Mouse (Mus musculus) hindbrain, embryonic 12.5 days (tissue): Measurements from ENCODE around the gene Hmx1. TPM values are rescaled to one million over a fixed set of nuclear protein-coding genes. Genes with fewer than 3 reads are reported as not detected.

Experiments used
- ATAC-seq: fragments of 200-750 bp; cut with Nextera tagmentation; 2 replicates; pipeline ENCODE4 v1.8.0; 2017; ENCODE audit warnings: moderate TSS enrichment; ENCODE audit not compliant: low FRiP score
- H3K27ac ChIP-seq: fragments of 300-500 bp; sonication (generic); 2 replicates; pipeline ENCODE4 v1.5.1; 2016; ENCODE audit warnings: mild to moderate bottlenecking
- H3K27me3 ChIP-seq: fragments of 300-500 bp; sonication (generic); 2 replicates; pipeline ENCODE4 v1.6.1; 2016; ENCODE audit warnings: mild to moderate bottlenecking
- H3K36me3 ChIP-seq: fragments of 300-500 bp; sonication (generic); 2 replicates; pipeline ENCODE4 v1.6.1; 2016; ENCODE audit warnings: mild to moderate bottlenecking
- H3K4me1 ChIP-seq: fragments of 300-500 bp; sonication (generic); 2 replicates; pipeline ENCODE4 v1.6.1; 2016
- H3K4me2 ChIP-seq: fragments of 300-500 bp; sonication (generic); replicated peaks from 2 replicates; pipeline ENCODE4 v1.6.1; 2016; ENCODE audit warnings: mild to moderate bottlenecking
- H3K4me3 ChIP-seq: fragments of 300-500 bp; sonication (generic); 2 replicates; pipeline ENCODE4 v1.5.1; 2016; ENCODE audit warnings: mild to moderate bottlenecking
- H3K9ac ChIP-seq: fragments of 300-500 bp; sonication (generic); 2 replicates; pipeline ENCODE4 v1.6.1; 2016; ENCODE audit warnings: mild to moderate bottlenecking, moderate library complexity
- H3K9me3 ChIP-seq: fragments of 300-500 bp; sonication (generic); replicated peaks from 2 replicates; pipeline ENCODE4 v1.6.1; 2016; ENCODE audit warnings: mild to moderate bottlenecking
- WGBS: fragments of 180-500 bp; shearing (Covaris S2); methylation state at CpG from one replicate; pipeline ENCODE4 v1.1.7; 2016; 5-methylcytosine and 5-hydroxymethylcytosine counted together
- polyA plus RNA-seq: library from polyadenylated mRNA; unstranded; fragments of >200 nt; fragmentation: Nextera tagmentation; extraction: Ambion mirVana; gene quantifications from 2 replicates; pipeline ENCODE4 v1.2.1, GENCODE M21; 2016

The Hmx1 gene
- polyA plus RNA-seq, 1 experiment from 2014 or later, result 15.5 TPM

DNA sequence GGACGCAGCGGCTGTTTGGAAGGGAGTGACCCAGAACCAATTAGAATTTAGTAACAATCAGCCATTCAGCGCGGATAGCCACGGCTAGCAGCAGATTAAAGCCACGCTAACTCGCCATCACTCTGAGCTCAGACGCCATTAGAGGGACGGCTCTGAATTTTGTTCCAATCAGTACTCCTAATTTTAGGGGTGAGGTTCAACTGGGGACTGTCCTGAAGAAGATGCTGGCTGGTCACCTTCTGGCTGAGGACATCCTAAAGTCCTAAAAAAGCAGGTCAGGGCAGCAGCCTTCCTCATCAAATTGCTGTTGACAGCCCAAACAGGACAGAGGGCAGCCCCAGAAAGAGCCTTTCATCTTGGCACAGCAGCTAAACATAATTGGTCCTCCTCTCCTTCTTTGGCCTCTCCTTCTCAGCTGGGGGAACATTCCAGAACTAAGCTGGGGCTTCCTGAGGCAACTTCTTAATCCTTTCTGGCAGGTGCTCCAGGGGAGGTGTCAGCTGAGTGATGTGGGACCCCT lies 18.6 kb downstream of the Hmx1 start:
- H3K27me3 ChIP-seq, result peaks cover 93% of the 10 kb centered on the region
- H3K4me3 ChIP-seq, result no peak overlapping the region
- no peaks in the 10 kb centered on the region for H3K36me3 ChIP-seq
- WGBS, result 55% methylated on average over 9 of the region's 9 CpGs
- ATAC-seq, result no peak
- H3K9me3 ChIP-seq, result no peaks in the 10 kb centered on the region
- H3K9ac ChIP-seq, result no peak overlapping the region
- H3K27ac ChIP-seq, result no peak overlapping the region
- no peak overlapping the region for H3K4me2 ChIP-seq
- H3K4me1 ChIP-seq, result no peaks in the 10 kb centered on the region

- 64% methylated on average over 10 of the region's 10 CpGs for WGBS
- no peak overlapping the region for H3K4me3 ChIP-seq
- peaks cover 6% of the 10 kb centered on the region for H3K4me1 ChIP-seq
- no peak for ATAC-seq
- H3K9me3 ChIP-seq, result no peaks in the 10 kb centered on the region
- no peak overlapping the region for H3K27ac ChIP-seq
- H3K27me3 ChIP-seq, result peaks cover 89% of the 10 kb centered on the region
- no peaks in the 10 kb centered on the region for H3K36me3 ChIP-seq
- no peak overlapping the region for H3K4me2 ChIP-seq
- no peak overlapping the region for H3K9ac ChIP-seq
Observed at GRCm38 (mm10) chr5:35411028-35411427, 22.1 kb downstream of the Hmx1 start.

DNA sequence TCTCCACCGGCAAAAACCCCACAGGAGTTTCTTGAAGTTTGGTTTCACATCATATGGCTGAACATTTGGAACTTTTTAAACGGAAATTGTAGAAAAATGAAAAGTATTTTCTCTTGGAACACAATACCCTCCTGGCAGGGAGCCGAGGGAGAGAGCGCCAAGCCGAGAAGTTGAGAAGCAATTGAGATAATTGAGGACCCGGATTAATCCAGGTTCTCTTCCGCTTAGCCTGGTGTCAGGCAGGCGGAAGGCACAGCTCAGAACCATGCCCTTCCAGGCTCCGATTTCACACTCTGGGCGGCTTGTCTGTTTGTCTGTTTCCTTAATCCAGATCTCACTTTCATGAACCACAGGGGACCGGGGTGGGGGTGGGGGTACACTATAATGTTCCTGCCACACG lies 23.9 kb downstream of the Hmx1 start:
- 35% methylated on average over 12 of the region's 12 CpGs for WGBS
- peaks cover 6% of the 10 kb centered on the region for H3K4me1 ChIP-seq
- no peak overlapping the region for H3K27ac ChIP-seq
- no peak overlapping the region for H3K4me3 ChIP-seq
- no peak overlapping the region for H3K4me2 ChIP-seq
- peaks cover 90% of the 10 kb centered on the region for H3K27me3 ChIP-seq
- no peak overlapping the region for H3K9ac ChIP-seq
- H3K9me3 ChIP-seq, result no peaks in the 10 kb centered on the region
- H3K36me3 ChIP-seq, result no peaks in the 10 kb centered on the region
- ATAC-seq, result no peak

DNA sequence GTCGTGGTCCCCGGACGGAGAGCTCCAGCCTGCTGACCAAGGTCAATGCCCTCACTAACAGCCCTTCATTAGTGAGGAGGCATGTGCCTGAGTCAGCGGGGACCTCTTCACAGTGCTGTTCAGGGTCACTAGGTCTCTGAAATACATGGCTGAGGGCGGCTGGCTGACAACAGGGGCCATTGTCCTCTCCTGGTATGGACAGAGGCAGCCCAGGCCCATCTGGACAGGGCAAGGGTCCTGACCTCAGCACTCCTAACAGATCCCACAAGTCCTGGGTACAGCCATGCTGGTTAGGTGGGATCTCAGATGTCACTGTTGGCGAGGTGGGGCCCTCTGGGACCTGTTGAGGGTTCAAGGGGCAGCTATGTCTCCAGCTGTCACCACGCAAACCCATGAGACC lies 28.8 kb downstream of the Hmx1 start:
- no peak overlapping the region for H3K27ac ChIP-seq
- no peak for ATAC-seq

DNA sequence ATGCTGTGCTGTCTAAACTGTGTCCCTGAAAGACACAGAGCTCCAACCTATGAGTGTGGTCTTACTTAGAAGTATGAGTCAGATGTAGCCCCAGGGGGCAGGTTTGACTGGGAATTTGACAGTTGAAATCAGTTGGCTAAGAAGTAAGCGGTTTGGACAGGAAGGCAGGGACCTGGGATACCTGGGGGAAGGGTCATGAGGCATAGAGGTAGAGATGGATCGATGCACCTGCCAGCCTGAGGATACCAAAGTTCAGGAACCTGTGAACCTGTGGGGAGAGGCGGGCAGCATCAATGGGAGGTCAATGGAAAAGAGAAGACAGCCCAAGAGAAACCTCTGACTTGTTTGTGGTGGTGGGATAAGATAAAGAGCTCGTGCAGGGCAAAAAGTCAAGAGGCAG lies 32.7 kb downstream of the Hmx1 start:
- 68% methylated on average over 4 of the region's 4 CpGs for WGBS
- Histone ChIP-seq H3K27me3 (peaks cover 49% of the 10 kb centered on the region), H3K9ac (no peak overlapping the region), H3K9me3 (no peaks in the 10 kb centered on the region), H3K4me2 (no peak overlapping the region), H3K36me3 (no peaks in the 10 kb centered on the region), H3K4me3 (no peak overlapping the region), H3K4me1 (peaks cover 15% of the 10 kb centered on the region), H3K27ac (no peak overlapping the region)
- ATAC-seq, result no peak

More for the DNA sequence above, 28.8 kb downstream of the Hmx1 start:
- no peaks in the 10 kb centered on the region for H3K9me3 ChIP-seq
- no peaks in the 10 kb centered on the region for H3K36me3 ChIP-seq
- H3K4me2 ChIP-seq, result no peak overlapping the region
- peaks cover 6% of the 10 kb centered on the region for H3K4me1 ChIP-seq
- no peak overlapping the region for H3K4me3 ChIP-seq
- H3K27me3 ChIP-seq, result peaks cover 68% of the 10 kb centered on the region
- H3K9ac ChIP-seq, result no peak overlapping the region
- 21% methylated on average over 7 of the region's 7 CpGs for WGBS

GRCm38 (mm10) chr5:35425218-35425617 lies 36.3 kb downstream of the Hmx1 start:
- Histone ChIP-seq H3K27me3 (peaks cover 43% of the 10 kb centered on the region), H3K9me3 (no peaks in the 10 kb centered on the region), H3K4me2 (no peak overlapping the region), H3K9ac (no peak overlapping the region), H3K27ac (no peak overlapping the region), H3K36me3 (no peaks in the 10 kb centered on the region), H3K4me1 (peaks cover 20% of the 10 kb centered on the region), H3K4me3 (no peak overlapping the region)
- WGBS, result 10% methylated on average over 11 of the region's 11 CpGs
- ATAC-seq, result no peak

GRCm38 (mm10) chr5:35427901-35428300 lies 39.0 kb downstream of the Hmx1 start:
- Histone ChIP-seq H3K27ac (no peak overlapping the region), H3K4me3 (no peak overlapping the region), H3K9ac (no peak overlapping the region), H3K4me1 (peaks cover 20% of the 10 kb centered on the region), H3K36me3 (no peaks in the 10 kb centered on the region), H3K9me3 (no peaks in the 10 kb centered on the region), H3K4me2 (no peak overlapping the region), H3K27me3 (peaks cover 40% of the 10 kb centered on the region)
- ATAC-seq, result no peak
- 74% methylated on average over 6 of the region's 6 CpGs for WGBS

DNA sequence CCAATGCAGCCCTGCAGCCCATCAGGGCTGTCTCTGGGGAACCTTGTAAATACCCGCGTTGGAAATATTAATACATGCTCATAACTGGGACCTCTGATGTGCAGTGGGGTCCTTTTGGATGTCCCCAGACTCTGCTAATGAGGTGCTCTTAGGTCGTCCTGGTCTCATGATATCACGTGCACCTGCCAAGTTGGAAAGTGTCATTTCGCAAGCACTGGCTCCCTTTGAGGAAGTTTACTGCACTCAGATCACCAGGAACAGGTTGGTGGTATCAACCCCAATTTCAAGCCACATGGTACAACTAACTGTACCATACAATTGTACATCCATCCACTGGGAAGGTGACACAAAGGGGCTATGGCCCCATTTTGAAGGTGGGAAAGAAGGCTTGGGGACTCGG lies 39.5 kb downstream of the Hmx1 start:
- H3K27ac ChIP-seq, result no peak overlapping the region
- H3K4me3 ChIP-seq, result no peak overlapping the region
- H3K36me3 ChIP-seq, result no peaks in the 10 kb centered on the region
- peaks cover 37% of the 10 kb centered on the region for H3K27me3 ChIP-seq
- H3K4me2 ChIP-seq, result no peak overlapping the region
- H3K9ac ChIP-seq, result no peak overlapping the region
- 87% methylated on average over 6 of the region's 6 CpGs for WGBS
- H3K9me3 ChIP-seq, result no peaks in the 10 kb centered on the region
- peaks cover 20% of the 10 kb centered on the region for H3K4me1 ChIP-seq
- ATAC-seq, result no peak

- H3K4me2 ChIP-seq, result no peak overlapping the region
- H3K27ac ChIP-seq, result no peak overlapping the region
- WGBS, result 69% methylated on average over 6 of the region's 6 CpGs
- no peaks in the 10 kb centered on the region for H3K9me3 ChIP-seq
- H3K36me3 ChIP-seq, result no peaks in the 10 kb centered on the region
- H3K4me3 ChIP-seq, result no peak overlapping the region
- H3K9ac ChIP-seq, result no peak overlapping the region
- peaks cover 6% of the 10 kb centered on the region for H3K4me1 ChIP-seq
- peaks cover 27% of the 10 kb centered on the region for H3K27me3 ChIP-seq
- ATAC-seq, result no peak
Observed at GRCm38 (mm10) chr5:35432098-35432497, 43.2 kb downstream of the Hmx1 start.

DNA sequence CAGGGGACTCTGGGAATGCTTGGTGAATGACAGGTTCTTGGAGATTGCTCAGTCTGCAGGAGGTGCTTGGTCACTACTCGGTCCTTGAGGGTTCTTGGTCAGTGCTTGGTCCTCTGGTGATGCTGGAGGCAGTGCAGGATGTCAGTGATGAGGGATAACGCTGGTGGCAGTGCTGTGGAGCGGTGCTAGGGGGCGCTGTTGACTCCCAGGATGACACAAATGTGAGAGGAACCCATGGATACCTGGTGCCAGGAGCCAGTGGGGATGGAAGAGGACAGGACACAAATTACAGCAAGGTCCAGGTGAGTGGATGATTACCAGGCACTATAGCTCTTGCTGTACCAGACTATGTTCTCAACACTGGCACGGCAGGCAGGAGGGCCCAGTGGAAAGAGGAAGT lies 45.1 kb downstream of the Hmx1 start:
- Histone ChIP-seq H3K4me3 (no peak overlapping the region), H3K27me3 (peaks cover 18% of the 10 kb centered on the region), H3K27ac (no peak overlapping the region), H3K4me1 (peaks cover 6% of the 10 kb centered on the region; the same call in 1 of the 2 replicates), H3K36me3 (no peaks in the 10 kb centered on the region), H3K9me3 (0 out of 2 replicates have a peak, but pooled peaks cover 8% of the 10 kb centered on the region), H3K4me2 (no peak overlapping the region), H3K9ac (no peak overlapping the region)
- WGBS, result 53% methylated on average over 5 of the region's 5 CpGs
- no peak for ATAC-seq

DNA sequence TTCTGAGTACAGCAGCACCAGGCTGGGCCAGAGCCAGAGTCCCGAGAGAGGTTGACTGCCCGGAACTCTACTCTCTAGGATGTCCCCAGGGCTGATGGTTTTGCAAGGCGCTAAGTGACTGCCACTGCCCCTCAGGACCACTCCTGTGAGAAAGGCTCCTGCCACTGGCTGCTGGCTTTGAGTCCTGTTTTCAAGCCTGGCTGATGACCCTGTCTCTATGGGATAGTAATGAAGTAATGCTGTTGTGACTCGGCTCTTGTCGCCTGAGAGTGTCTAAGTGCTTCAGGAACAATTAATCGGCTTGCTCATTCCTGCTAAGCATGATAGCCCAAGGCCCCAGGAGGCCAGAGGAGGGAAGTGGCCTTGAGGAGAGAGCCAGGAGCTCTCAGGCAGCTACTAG lies 45.8 kb downstream of the Hmx1 start:
- H3K4me3 ChIP-seq, result no peak overlapping the region
- no peak for ATAC-seq
- 52% methylated on average over 6 of the region's 6 CpGs for WGBS
- no peaks in the 10 kb centered on the region for H3K36me3 ChIP-seq
- H3K27ac ChIP-seq, result no peak overlapping the region
- H3K9me3 ChIP-seq, result 0 out of 2 replicates have a peak, but pooled peaks cover 8% of the 10 kb centered on the region
- H3K27me3 ChIP-seq, result peaks cover 13% of the 10 kb centered on the region; the same call in 1 of the 2 replicates
- H3K9ac ChIP-seq, result no peak overlapping the region
- H3K4me2 ChIP-seq, result no peak overlapping the region
- H3K4me1 ChIP-seq, result peaks cover 6% of the 10 kb centered on the region; the same call in 1 of the 2 replicates

DNA sequence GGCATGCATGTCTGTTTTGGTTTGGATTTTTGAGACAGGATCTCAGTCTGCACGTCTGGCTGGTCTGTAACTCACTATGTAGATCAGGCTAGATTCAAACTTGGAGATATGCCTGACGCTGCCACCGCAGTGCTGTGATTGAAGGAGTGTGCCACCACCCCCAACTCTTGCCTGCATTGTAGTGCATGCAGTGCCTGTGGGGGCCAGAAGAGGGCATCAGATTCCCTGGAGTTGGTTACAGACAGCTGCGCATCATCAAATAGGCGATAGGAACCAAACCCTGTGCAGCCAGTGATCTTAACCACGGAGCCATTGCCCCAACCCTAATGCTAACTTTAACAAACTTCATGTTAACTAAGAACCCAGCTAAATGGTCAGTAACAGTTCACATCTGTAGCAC lies 49.9 kb downstream of the Hmx1 start:
- H3K4me1 ChIP-seq, result peaks cover 12% of the 10 kb centered on the region
- H3K27ac ChIP-seq, result no peak overlapping the region
- peaks cover 5% of the 10 kb centered on the region; the same call in 1 of the 2 replicates for H3K27me3 ChIP-seq
- no peak overlapping the region for H3K4me3 ChIP-seq
- 0 out of 2 replicates have a peak, but pooled peaks cover 8% of the 10 kb centered on the region for H3K9me3 ChIP-seq
- H3K36me3 ChIP-seq, result no peaks in the 10 kb centered on the region
- no peak overlapping the region for H3K4me2 ChIP-seq
- no peak for ATAC-seq
- WGBS, result 88% methylated on average over 6 of the region's 6 CpGs
- H3K9ac ChIP-seq, result no peak overlapping the region

GRCm38 (mm10) chr5:35440459-35440858 lies 51.6 kb downstream of the Hmx1 start:
- no peak for ATAC-seq
- Histone ChIP-seq H3K27ac (no peak overlapping the region), H3K4me3 (no peak overlapping the region), H3K9me3 (0 out of 2 replicates have a peak, but pooled peaks cover 8% of the 10 kb centered on the region), H3K4me1 (peaks cover 9% of the 10 kb centered on the region), H3K27me3 (peaks cover 5% of the 10 kb centered on the region; the same call in 1 of the 2 replicates), H3K9ac (no peak overlapping the region), H3K4me2 (no peak overlapping the region), H3K36me3 (no peaks in the 10 kb centered on the region)
- 55% methylated on average over 8 of the region's 8 CpGs for WGBS
